Mouse (Mus musculus): Measurements from ENCODE around the gene Nap1l1. TPM values are rescaled to one million over a fixed set of nuclear protein-coding genes. Genes with fewer than 3 reads are reported as not detected.

The Nap1l1 gene
- polyA plus RNA-seq, 1 experiment from 2014 or later, result 163 TPM

DNA sequence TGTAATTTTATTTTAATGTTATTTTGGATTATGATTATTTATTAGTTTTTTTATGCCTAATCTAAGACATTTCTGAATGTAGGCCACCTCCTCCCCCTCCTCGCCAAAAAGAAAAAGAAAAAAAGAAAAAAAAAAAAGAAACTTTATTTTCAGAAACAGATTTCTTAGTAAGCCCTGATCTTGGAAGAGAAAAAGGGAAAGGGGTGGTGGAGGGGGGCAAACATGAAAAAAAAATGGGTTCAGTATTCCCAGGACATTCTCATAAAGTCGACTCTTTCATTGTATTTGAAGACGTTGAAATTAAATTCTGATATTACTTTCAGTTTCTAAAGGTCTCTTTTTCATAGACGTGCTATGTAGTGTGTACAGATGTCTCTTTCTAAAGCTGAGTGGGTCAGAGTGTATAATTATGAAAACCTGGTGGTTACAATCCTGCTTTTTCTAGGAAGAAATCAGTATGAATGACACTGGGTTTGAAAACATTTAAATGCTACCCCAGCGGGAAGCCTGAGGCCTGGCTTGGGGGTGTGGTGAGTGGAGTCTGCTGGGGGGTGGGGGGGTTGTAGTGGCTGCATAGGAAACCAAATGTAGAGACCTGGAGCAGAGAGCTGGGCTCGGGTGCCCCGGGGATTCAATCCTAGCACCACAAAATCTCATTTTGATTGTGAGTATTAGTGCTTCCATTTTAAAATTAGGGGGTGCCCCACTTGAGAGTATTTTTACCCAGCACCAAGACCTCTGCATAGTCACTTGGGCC lies 35.5 kb downstream of the Nap1l1 start:
- Histone ChIP-seq H3K9me3 (replicated peaks; ENCODE audit: control insufficient read depth, low read length, poor library complexity, severe bottlenecking) (no peaks in the 10 kb centered on the region), H3K4me1 (ENCODE audit: control insufficient read depth, insufficient read depth, low read length) (peaks cover 9% of the 10 kb centered on the region), H3K4me2 (ENCODE audit: low read length) (peak overlapping the region; percentile 91), H3K27ac (ENCODE audit: low read length) (peak overlapping the region; percentile 89), H3K4me3 (ENCODE audit: low read depth, low read length) (peak overlapping the region; percentile 79), H3K27me3 (ENCODE audit: control insufficient read depth, insufficient read depth, low read depth, low read length) (no peaks in the 10 kb centered on the region), H3K36me3 (ENCODE audit: control insufficient read depth, insufficient read depth, low read length) (no peaks in the 10 kb centered on the region), H3K9ac (ENCODE audit: low read depth, low read length) (peak overlapping the region; percentile 93)
- WGBS, result 13% methylated on average over 7 of the region's 7 CpGs
- ATAC-seq, result no peak

DNA sequence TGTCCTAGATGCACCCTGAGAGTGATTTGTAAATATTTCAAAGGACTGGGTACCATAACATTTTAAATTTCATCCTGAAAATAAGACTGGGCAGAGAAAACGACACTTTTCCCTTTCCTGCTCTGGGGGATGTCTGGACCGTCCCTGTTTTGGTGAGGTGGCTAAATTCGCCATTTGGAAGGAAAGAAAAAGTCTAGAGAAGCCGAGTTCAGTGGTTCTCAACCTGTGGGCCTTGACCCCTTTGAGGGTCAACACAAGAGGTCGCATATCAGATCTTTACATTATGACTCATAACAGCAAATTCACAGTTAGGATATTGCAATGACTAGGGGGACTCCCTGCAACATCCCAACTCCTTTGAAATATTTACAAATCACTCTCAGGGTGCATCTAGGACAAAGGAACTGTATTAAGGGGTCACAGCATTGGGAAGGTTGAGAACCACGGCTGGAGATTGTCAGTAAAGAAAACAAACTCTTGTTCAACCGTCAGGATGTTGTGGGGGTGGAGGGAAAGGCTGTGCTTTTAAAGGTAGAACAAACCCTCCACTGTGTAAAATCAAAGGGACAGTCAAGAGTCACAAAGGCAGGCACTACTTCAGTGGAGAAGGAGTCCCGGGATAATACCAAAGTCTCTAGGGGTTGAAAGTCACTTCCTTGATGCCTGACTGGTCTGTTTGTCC lies 36.2 kb downstream of the Nap1l1 start:
- Histone ChIP-seq H3K27me3 (ENCODE audit: control insufficient read depth, insufficient read depth, low read depth, low read length) (no peaks in the 10 kb centered on the region), H3K9ac (ENCODE audit: low read depth, low read length) (peak overlapping the region; percentile 48; the same call in 1 of the 2 replicates), H3K4me1 (ENCODE audit: control insufficient read depth, insufficient read depth, low read length) (peaks cover 9% of the 10 kb centered on the region), H3K27ac (ENCODE audit: low read length) (peak overlapping the region; percentile 47; the same call in 1 of the 2 replicates), H3K36me3 (ENCODE audit: control insufficient read depth, insufficient read depth, low read length) (no peaks in the 10 kb centered on the region), H3K4me2 (ENCODE audit: low read length) (peak overlapping the region; percentile 91), H3K9me3 (replicated peaks; ENCODE audit: control insufficient read depth, low read length, poor library complexity, severe bottlenecking) (no peaks in the 10 kb centered on the region), H3K4me3 (ENCODE audit: low read depth, low read length) (peak overlapping the region; percentile 79)
- 28% methylated on average over 8 of the region's 8 CpGs for WGBS
- no peak for ATAC-seq

DNA sequence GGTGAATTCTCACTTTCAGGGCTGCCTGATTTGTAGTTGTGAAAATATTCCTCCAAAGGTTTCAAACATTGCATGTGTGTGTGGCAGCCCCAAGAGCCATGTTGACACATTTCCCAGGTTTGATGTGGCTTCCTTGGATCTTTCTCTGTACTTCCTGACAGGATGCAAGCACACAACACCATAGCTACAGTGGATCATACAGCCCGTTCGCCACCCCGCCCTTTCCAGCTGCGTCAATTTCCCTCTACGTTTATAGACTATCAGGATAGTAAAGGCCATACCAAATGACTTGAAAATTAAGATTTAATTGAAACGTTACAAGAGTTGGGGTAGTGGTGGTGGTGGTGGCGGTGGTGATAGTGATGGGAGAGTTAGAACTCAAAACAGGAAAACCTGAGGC lies 37.0 kb downstream of the Nap1l1 start:
- ATAC-seq, result no peak
- H3K36me3 ChIP-seq (ENCODE audit: control insufficient read depth, insufficient read depth, low read length), result no peaks in the 10 kb centered on the region
- H3K4me1 ChIP-seq (ENCODE audit: control insufficient read depth, insufficient read depth, low read length), result peaks cover 9% of the 10 kb centered on the region
- no peak overlapping the region for H3K27ac ChIP-seq (ENCODE audit: low read length)
- WGBS, result 78% methylated on average over 7 of the region's 7 CpGs
- H3K4me3 ChIP-seq (ENCODE audit: low read depth, low read length), result no peak overlapping the region; the same call in 1 of the 2 replicates
- H3K4me2 ChIP-seq (ENCODE audit: low read length), result peak overlapping the region; percentile 91
- H3K9me3 ChIP-seq (replicated peaks; ENCODE audit: control insufficient read depth, low read length, poor library complexity, severe bottlenecking), result no peaks in the 10 kb centered on the region
- H3K9ac ChIP-seq (ENCODE audit: low read depth, low read length), result no peak overlapping the region
- H3K27me3 ChIP-seq (ENCODE audit: control insufficient read depth, insufficient read depth, low read depth, low read length), result no peaks in the 10 kb centered on the region

DNA sequence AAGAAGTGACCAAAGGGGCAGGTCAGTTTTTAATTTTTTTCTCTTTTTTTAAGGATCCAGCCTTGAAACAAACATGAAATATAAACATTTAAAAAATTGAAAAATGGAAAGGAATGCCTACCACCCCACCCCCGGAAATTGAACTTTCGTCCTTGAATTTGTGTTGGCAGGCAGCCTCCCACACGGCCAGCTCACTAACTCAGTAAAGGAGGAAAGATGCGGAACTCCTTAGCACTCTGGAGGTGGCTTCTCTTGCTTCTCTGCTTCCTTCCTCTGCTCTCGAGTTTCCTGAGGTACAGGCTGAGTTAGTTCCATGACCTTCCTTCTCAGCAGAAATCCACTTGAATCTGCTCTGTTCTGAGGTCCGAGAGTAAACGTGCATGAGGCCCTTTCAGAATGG lies 37.8 kb downstream of the Nap1l1 start:
- no peak overlapping the region for H3K27ac ChIP-seq (ENCODE audit: low read length)
- ATAC-seq, result no peak

DNA sequence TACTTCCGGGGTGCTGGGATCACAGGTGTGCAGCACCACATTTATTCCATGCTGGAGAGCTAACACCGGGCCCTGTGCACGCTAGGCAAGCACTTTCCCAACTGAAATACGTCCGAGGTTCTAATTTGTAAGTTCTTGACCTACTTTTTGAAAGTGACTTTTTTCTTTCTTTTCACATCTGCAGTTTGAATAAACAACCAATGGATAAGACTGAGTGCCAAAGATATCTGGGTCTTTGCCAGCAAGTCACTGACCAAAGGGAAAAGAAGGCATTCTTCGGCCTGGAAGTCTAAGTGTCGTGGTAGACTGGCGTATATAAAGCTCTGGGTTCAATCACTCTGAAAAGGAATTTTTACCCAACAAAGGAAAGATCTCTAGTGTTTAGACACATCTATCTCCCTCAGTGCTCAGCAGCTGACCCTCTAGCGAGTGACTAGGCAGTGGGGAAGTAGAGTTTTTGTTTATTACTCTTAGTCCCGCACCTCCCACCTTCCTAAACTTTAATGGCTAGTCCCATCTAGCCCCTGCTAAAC lies 39.1 kb downstream of the Nap1l1 start:
- no peaks in the 10 kb centered on the region for H3K9me3 ChIP-seq (replicated peaks; ENCODE audit: control insufficient read depth, low read length, poor library complexity, severe bottlenecking)
- H3K4me3 ChIP-seq (ENCODE audit: low read depth, low read length), result no peak overlapping the region
- WGBS, result 82% methylated on average over 10 of the region's 10 CpGs
- H3K4me1 ChIP-seq (ENCODE audit: control insufficient read depth, insufficient read depth, low read length), result peaks cover 9% of the 10 kb centered on the region
- H3K27me3 ChIP-seq (ENCODE audit: control insufficient read depth, insufficient read depth, low read depth, low read length), result no peaks in the 10 kb centered on the region
- no peak for ATAC-seq
- no peak overlapping the region for H3K27ac ChIP-seq (ENCODE audit: low read length)
- no peaks in the 10 kb centered on the region for H3K36me3 ChIP-seq (ENCODE audit: control insufficient read depth, insufficient read depth, low read length)
- no peak overlapping the region for H3K4me2 ChIP-seq (ENCODE audit: low read length)
- H3K9ac ChIP-seq (ENCODE audit: low read depth, low read length), result no peak overlapping the region

More for the DNA sequence above, 37.8 kb downstream of the Nap1l1 start:
- Histone ChIP-seq H3K9ac (ENCODE audit: low read depth, low read length) (no peak overlapping the region), H3K4me2 (ENCODE audit: low read length) (no peak overlapping the region), H3K27me3 (ENCODE audit: control insufficient read depth, insufficient read depth, low read depth, low read length) (no peaks in the 10 kb centered on the region), H3K36me3 (ENCODE audit: control insufficient read depth, insufficient read depth, low read length) (no peaks in the 10 kb centered on the region), H3K4me1 (ENCODE audit: control insufficient read depth, insufficient read depth, low read length) (peaks cover 9% of the 10 kb centered on the region), H3K9me3 (replicated peaks; ENCODE audit: control insufficient read depth, low read length, poor library complexity, severe bottlenecking) (no peaks in the 10 kb centered on the region), H3K4me3 (ENCODE audit: low read depth, low read length) (no peak overlapping the region)
- WGBS, result 58% methylated on average over 7 of the region's 7 CpGs

DNA sequence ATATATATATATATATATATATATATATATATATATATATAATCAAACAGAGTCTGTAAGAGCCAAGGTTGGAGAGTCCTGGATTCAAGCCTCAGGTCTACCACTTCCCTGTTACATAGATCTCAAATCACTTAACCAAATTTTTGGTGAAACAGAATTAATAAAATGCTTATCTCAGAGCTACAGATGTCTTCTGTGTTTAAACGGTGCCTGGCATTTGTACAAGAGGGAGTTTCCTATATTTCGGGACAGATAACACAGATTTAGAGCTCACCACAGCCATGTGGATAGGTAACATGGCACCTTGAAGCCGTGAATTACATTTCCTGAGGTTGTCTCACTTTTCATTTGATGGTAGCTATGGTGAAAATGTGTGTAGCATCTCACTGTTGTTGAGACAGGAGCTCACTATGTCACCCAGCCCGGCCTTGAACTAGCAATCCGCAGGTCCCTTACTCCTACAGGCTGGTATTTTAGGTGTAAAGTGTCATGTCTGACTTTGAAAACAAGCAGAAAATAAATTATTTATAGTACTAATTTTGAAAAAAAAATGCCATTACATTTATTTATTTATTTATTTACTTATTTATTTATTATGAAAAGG lies 41.4 kb downstream of the Nap1l1 start:
- ATAC-seq, result no peak
- H3K36me3 ChIP-seq (ENCODE audit: control insufficient read depth, insufficient read depth, low read length), result no peaks in the 10 kb centered on the region
- no peak overlapping the region for H3K27ac ChIP-seq (ENCODE audit: low read length)
- 92% methylated on average over 5 of the region's 5 CpGs for WGBS
- no peak overlapping the region for H3K4me3 ChIP-seq (ENCODE audit: low read depth, low read length)
- no peak overlapping the region for H3K9ac ChIP-seq (ENCODE audit: low read depth, low read length)
- H3K4me2 ChIP-seq (ENCODE audit: low read length), result no peak overlapping the region
- no peaks in the 10 kb centered on the region for H3K27me3 ChIP-seq (ENCODE audit: control insufficient read depth, insufficient read depth, low read depth, low read length)
- no peaks in the 10 kb centered on the region; the same call in 1 of the 2 replicates for H3K4me1 ChIP-seq (ENCODE audit: control insufficient read depth, insufficient read depth, low read length)
- H3K9me3 ChIP-seq (replicated peaks; ENCODE audit: control insufficient read depth, low read length, poor library complexity, severe bottlenecking), result no peaks in the 10 kb centered on the region

DNA sequence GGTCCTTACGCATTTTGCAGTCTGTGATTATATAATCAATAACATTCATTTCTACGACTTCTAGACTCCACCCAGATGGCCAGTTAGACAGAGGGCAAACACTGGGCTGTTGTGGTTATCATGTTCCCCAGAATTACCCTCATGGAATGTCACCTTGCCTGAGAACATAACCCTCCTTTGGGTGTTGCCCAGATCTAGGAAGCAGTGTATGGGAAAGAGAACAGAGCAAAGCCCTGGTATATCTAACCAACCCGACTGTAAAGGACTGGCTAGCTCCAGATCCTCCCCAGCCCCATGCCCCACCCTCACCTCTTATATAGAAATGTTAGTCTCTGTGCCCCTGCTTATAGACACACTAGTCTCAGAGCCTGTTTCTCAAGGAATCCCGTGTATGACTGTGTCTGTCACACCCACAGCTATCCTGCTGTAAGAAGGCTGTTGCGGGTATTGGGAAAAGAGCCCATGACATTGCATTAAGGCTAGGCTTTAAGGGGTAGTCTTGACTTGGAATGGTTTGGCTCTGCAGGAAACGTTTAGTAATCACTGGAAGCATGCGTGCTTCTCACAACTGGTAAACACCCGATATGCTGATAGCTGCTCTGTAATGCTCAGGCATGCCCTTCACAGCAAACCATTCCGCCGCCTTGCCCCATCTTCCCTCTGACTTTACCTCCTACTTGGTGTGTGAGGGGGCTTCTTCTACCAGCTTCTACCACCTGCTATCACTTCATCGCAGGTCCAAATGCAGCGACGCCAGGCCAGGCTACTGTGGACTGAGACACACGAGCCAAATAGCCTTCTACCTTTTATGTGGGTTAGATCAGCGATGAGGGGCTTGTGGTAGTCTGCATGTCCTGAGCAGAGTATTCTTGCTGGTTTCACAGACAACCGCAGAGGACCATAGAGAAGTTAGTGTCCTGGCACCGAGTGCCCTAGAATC lies 42.3 kb downstream of the Nap1l1 start:
- no peak overlapping the region for H3K27ac ChIP-seq (ENCODE audit: low read length)
- no peak for ATAC-seq
- H3K9me3 ChIP-seq (replicated peaks; ENCODE audit: control insufficient read depth, low read length, poor library complexity, severe bottlenecking), result no peaks in the 10 kb centered on the region
- WGBS, result 91% methylated on average over 17 of the region's 17 CpGs
- H3K4me1 ChIP-seq (ENCODE audit: control insufficient read depth, insufficient read depth, low read length), result peaks cover 9% of the 10 kb centered on the region
- H3K4me2 ChIP-seq (ENCODE audit: low read length), result no peak overlapping the region
- H3K4me3 ChIP-seq (ENCODE audit: low read depth, low read length), result no peak overlapping the region
- no peaks in the 10 kb centered on the region for H3K27me3 ChIP-seq (ENCODE audit: control insufficient read depth, insufficient read depth, low read depth, low read length)
- no peaks in the 10 kb centered on the region for H3K36me3 ChIP-seq (ENCODE audit: control insufficient read depth, insufficient read depth, low read length)
- H3K9ac ChIP-seq (ENCODE audit: low read depth, low read length), result no peak overlapping the region

DNA sequence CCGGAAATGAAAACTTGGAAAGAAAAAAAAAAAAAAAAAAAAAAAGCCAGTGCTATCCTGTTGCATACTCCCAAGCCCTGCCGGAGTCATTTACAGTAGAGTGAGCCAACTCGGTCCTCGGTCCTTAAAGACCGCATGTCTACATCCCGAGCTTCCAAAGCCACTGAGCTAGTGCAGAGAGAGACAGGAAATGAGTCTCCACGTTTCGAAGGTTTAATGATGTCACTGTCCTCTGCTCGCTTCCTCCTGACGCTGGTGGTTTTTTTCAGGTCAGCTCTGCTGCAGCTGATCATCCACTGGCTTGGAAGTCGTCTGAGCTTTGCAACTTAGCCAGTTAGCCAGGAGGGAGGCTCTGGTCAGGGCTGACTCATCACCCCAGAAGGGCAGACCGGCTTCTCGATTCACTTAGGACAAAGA lies 43.2 kb downstream of the Nap1l1 start:
- WGBS, result 74% methylated on average over 13 of the region's 13 CpGs

More for the DNA sequence above, 43.2 kb downstream of the Nap1l1 start:
- Histone ChIP-seq H3K4me3 (ENCODE audit: low read depth, low read length) (no peak overlapping the region), H3K4me1 (ENCODE audit: control insufficient read depth, insufficient read depth, low read length) (peaks cover 13% of the 10 kb centered on the region), H3K27me3 (ENCODE audit: control insufficient read depth, insufficient read depth, low read depth, low read length) (no peaks in the 10 kb centered on the region), H3K9ac (ENCODE audit: low read depth, low read length) (no peak overlapping the region), H3K9me3 (replicated peaks; ENCODE audit: control insufficient read depth, low read length, poor library complexity, severe bottlenecking) (no peaks in the 10 kb centered on the region), H3K36me3 (ENCODE audit: control insufficient read depth, insufficient read depth, low read length) (no peaks in the 10 kb centered on the region), H3K4me2 (ENCODE audit: low read length) (no peak overlapping the region), H3K27ac (ENCODE audit: low read length) (no peak overlapping the region)
- no peak for ATAC-seq
